Mouse (Mus musculus) urinary bladder, postnatal 4 days (tissue): ENCODE results near the gene Cped1.

ENCODE experiments used
- DNase-seq, 2 experiments: peaks; one replicate each; pipeline ENCODE4 v3.0.0; 2021 to 2022; ENCODE audit warnings: low spot score in 2 of 2

Gene Cped1

GRCm38 (mm10) chr6:22161944-22162343 lies 176.2 kb downstream of the Cped1 start:
- no peak for DNase-seq

GRCm38 (mm10) chr6:22168388-22168787 lies 182.7 kb downstream of the Cped1 start:
- DNase-seq = no peak

GRCm38 (mm10) chr6:22178721-22179295 lies 193.1 kb downstream of the Cped1 start:
- DNase-seq = no peak

GRCm38 (mm10) chr6:22180316-22180715 lies 194.6 kb downstream of the Cped1 start:
- DNase-seq = no peak

GRCm38 (mm10) chr6:22186967-22187366 lies 201.3 kb downstream of the Cped1 start:
- no peak for DNase-seq

- DNase-seq = no peak
Observed at GRCm38 (mm10) chr6:22189346-22190335, 203.9 kb downstream of the Cped1 start.

- DNase-seq = no peak
Observed at GRCm38 (mm10) chr6:22198603-22199002, 212.9 kb downstream of the Cped1 start.

- DNase-seq = no peak
Observed at GRCm38 (mm10) chr6:22199473-22199872, 213.8 kb downstream of the Cped1 start.

- DNase-seq = no peak
Observed at GRCm38 (mm10) chr6:22200133-22200532, 214.4 kb downstream of the Cped1 start.

GRCm38 (mm10) chr6:22201879-22202278 lies 216.2 kb downstream of the Cped1 start:
- no peak for DNase-seq

GRCm38 (mm10) chr6:22205030-22205750 lies 219.5 kb downstream of the Cped1 start:
- DNase-seq = no peak

GRCm38 (mm10) chr6:22205751-22206121 lies 220.0 kb downstream of the Cped1 start:
- no peak for DNase-seq

GRCm38 (mm10) chr6:22206179-22206578 lies 220.5 kb downstream of the Cped1 start:
- no peak for DNase-seq

GRCm38 (mm10) chr6:22206630-22207293 lies 221.0 kb downstream of the Cped1 start:
- DNase-seq = no peak

- no peak for DNase-seq
Observed at GRCm38 (mm10) chr6:22212158-22212557, 226.4 kb downstream of the Cped1 start.

GRCm38 (mm10) chr6:22213187-22213586 lies 227.5 kb downstream of the Cped1 start:
- DNase-seq = peak in 1 of 2 experiments; percentile 17

- DNase-seq = peak in 1 of 2 experiments; percentile 51
Observed at GRCm38 (mm10) chr6:22213813-22214212, 228.1 kb downstream of the Cped1 start.

GRCm38 (mm10) chr6:22214665-22215064 lies 228.9 kb downstream of the Cped1 start:
- DNase-seq = no peak

GRCm38 (mm10) chr6:22216276-22216973 lies 230.7 kb downstream of the Cped1 start:
- no peak for DNase-seq

- no peak for DNase-seq
Observed at GRCm38 (mm10) chr6:22221134-22221533, 235.4 kb downstream of the Cped1 start.

- DNase-seq = no peak
Observed at GRCm38 (mm10) chr6:22222087-22222486, 236.4 kb downstream of the Cped1 start.
